Mouse (Mus musculus) limb, embryonic 14.5 days (tissue): ENCODE results near the gene Sh2d1b2. TPM values are rescaled to one million over a fixed set of nuclear protein-coding genes. Genes with fewer than 3 reads are reported as not detected.

Experiments
- ATAC-seq: fragments of 200-750 bp; cut with Nextera tagmentation; 2 replicates; pipeline ENCODE4 v1.8.0; 2017; ENCODE audit warnings: low read depth, moderate number of reproducible peaks, moderate TSS enrichment; ENCODE audit not compliant: low FRiP score
- DNase-seq: peaks from one replicate; pipeline ENCODE4 v3.0.0-alpha.2; 2015; ENCODE audit warnings: low spot score
- H3K27ac ChIP-seq: fragments of 300-500 bp; sonication (generic); replicated peaks from 2 replicates; pipeline ENCODE4 v1.5.1; 2014; ENCODE audit warnings: low read depth, mild to moderate bottlenecking, low read length, moderate library complexity, mixed read lengths
- H3K27me3 ChIP-seq: fragments of 300-500 bp; sonication (generic); 2 replicates; pipeline ENCODE4 v1.6.1; 2014; ENCODE audit warnings: low read length, mixed read lengths; ENCODE audit not compliant: control insufficient read depth, insufficient read depth
- H3K36me3 ChIP-seq: fragments of 300-500 bp; sonication (generic); 2 replicates; pipeline ENCODE4 v1.6.1; 2014; ENCODE audit warnings: mild to moderate bottlenecking, low read length, moderate library complexity, mixed read lengths; ENCODE audit not compliant: control insufficient read depth, insufficient read depth
- H3K4me1 ChIP-seq: fragments of 300-500 bp; sonication (generic); 2 replicates; pipeline ENCODE4 v1.6.1; 2014; ENCODE audit warnings: antibody characterized with exemption, low read length, mixed read lengths; ENCODE audit not compliant: control insufficient read depth, insufficient read depth
- H3K4me2 ChIP-seq: fragments of 300-500 bp; sonication (generic); replicated peaks from 2 replicates; pipeline ENCODE4 v1.6.1; 2014; ENCODE audit warnings: low read depth, mild to moderate bottlenecking, low read length, moderate library complexity; ENCODE audit not compliant: severe bottlenecking
- H3K4me3 ChIP-seq: fragments of 300-500 bp; sonication (generic); replicated peaks from 2 replicates; pipeline ENCODE4 v1.5.1; 2014; ENCODE audit warnings: low read length
- H3K9ac ChIP-seq: fragments of 300-500 bp; sonication (generic); 2 replicates; pipeline ENCODE4 v1.6.1; 2014; ENCODE audit warnings: mild to moderate bottlenecking, low read depth, low read length, moderate library complexity; ENCODE audit not compliant: severe bottlenecking
- H3K9me3 ChIP-seq: fragments of 300-500 bp; sonication (generic); 2 replicates; pipeline ENCODE4 v1.6.1; 2016; ENCODE audit warnings: low read length; ENCODE audit not compliant: control insufficient read depth
- POLR2A ChIP-seq: fragments of 200-500 bp; IDR thresholded peaks from 2 replicates; pipeline ENCODE4 v1.8.0; 2012; ENCODE audit warnings: inconsistent platforms, mild to moderate bottlenecking, moderate library complexity, borderline replicate concordance; ENCODE audit not compliant: insufficient read depth, insufficient read length; ENCODE audit errors: extremely low read depth
- WGBS: fragments of 180-500 bp; shearing (Covaris S2); extraction: QIAGEN DNeasy Blood & Tissue Kit; methylation state at CpG from one replicate; pipeline ENCODE4 v1.1.7; 2014; 5-methylcytosine and 5-hydroxymethylcytosine counted together
- polyA plus RNA-seq, 2 experiments: library from polyadenylated mRNA; depleted of rRNA in 1 of 2; stranded (reverse) in 1 of 2; unstranded in 1 of 2; fragments of >200 nt; fragmentation: Nextera tagmentation in 1 of 2; extraction: Ambion mirVana in 1 of 2; gene quantifications; 2 replicates each; pipeline versions ENCODE4 v1.2.1 to v1.2.3; 2012 to 2014

Sh2d1b2 gene
- polyA plus RNA-seq, 2 experiments = not detected

- Histone ChIP-seq H3K9me3 (no peaks in the 10 kb centered on the region), H3K9ac (no peak overlapping the region), H3K4me2 (no peak overlapping the region), H3K4me3 (no peak overlapping the region), H3K27ac (no peak overlapping the region), H3K27me3 (no peaks in the 10 kb centered on the region), H3K36me3 (peaks cover 88% of the 10 kb centered on the region), H3K4me1 (no peaks in the 10 kb centered on the region)
- TF ChIP-seq POLR2A = no peak
- WGBS = 93% methylated on average over 8 of the region's 8 CpGs
- DNase-seq (no peak), ATAC-seq (no peak)
Measured at GRCm38 (mm10) chr1:170196211-170196610, 36.3 kb upstream of the Sh2d1b2 start.

GRCm38 (mm10) chr1:170200379-170200778 is 32.2 kb upstream of the Sh2d1b2 start:
- Histone ChIP-seq H3K27ac (no peak overlapping the region), H3K4me2 (no peak overlapping the region), H3K9me3 (no peaks in the 10 kb centered on the region), H3K9ac (no peak overlapping the region), H3K36me3 (peaks cover 88% of the 10 kb centered on the region), H3K4me1 (no peaks in the 10 kb centered on the region), H3K4me3 (no peak overlapping the region), H3K27me3 (no peaks in the 10 kb centered on the region)
- DNase-seq = peak; percentile 34
- ATAC-seq = no peak
- 75% methylated on average over 3 of the region's 3 CpGs for WGBS
- no peak for TF ChIP-seq POLR2A

- Histone ChIP-seq H3K27ac (no peak overlapping the region), H3K36me3 (peaks cover 83% of the 10 kb centered on the region), H3K9ac (no peak overlapping the region), H3K4me3 (no peak overlapping the region), H3K4me1 (no peaks in the 10 kb centered on the region), H3K27me3 (no peaks in the 10 kb centered on the region), H3K9me3 (no peaks in the 10 kb centered on the region), H3K4me2 (no peak overlapping the region)
- no peak for TF ChIP-seq POLR2A
- WGBS = 92% methylated on average over 6 of the region's 6 CpGs
- DNase-seq (no peak), ATAC-seq (no peak)
Measured at GRCm38 (mm10) chr1:170206395-170206794, 26.2 kb upstream of the Sh2d1b2 start.

- WGBS = 90% methylated on average over 10 of the region's 10 CpGs
- Histone ChIP-seq H3K9ac (no peak overlapping the region), H3K36me3 (peaks cover 35% of the 10 kb centered on the region), H3K4me1 (no peaks in the 10 kb centered on the region), H3K4me3 (no peak overlapping the region), H3K4me2 (no peak overlapping the region), H3K27ac (no peak overlapping the region), H3K27me3 (no peaks in the 10 kb centered on the region), H3K9me3 (no peaks in the 10 kb centered on the region)
- ATAC-seq (no peak), DNase-seq (no peak)
- TF ChIP-seq POLR2A = no peak
Measured at GRCm38 (mm10) chr1:170213181-170213879, 19.2 kb upstream of the Sh2d1b2 start.

- peaks cover 25% of the 10 kb centered on the region for H3K36me3 ChIP-seq
- H3K27me3 ChIP-seq = no peaks in the 10 kb centered on the region
- H3K27ac ChIP-seq = peak overlapping the region; percentile 79; the same call in 1 of the 2 replicates
- H3K9me3 ChIP-seq = no peaks in the 10 kb centered on the region
- H3K4me2 ChIP-seq = peak overlapping the region; percentile 62
- no peak for DNase-seq
- H3K4me1 ChIP-seq = no peaks in the 10 kb centered on the region
- ATAC-seq = no peak
- peak overlapping the region; percentile 87 for H3K4me3 ChIP-seq
- WGBS = 35% methylated on average over 7 of the region's 7 CpGs
- peak overlapping the region; percentile 95 for H3K9ac ChIP-seq
- TF ChIP-seq POLR2A = no peak
Measured at GRCm38 (mm10) chr1:170214383-170214756, 18.2 kb upstream of the Sh2d1b2 start.
